Mouse (Mus musculus): ENCODE measurements at regions not wholly inside any gene's neighbourhood (a gene's known extent, or its start where the extent isn't known, plus 50 kb on each side); places are given as distances from the start of the nearest gene placed in this dataset.

- DNase-seq (ENCODE audit: low read depth, low spot score), result no peak
Measured at GRCm38 (mm10) chr1:90504583-90505080, 98.1 kb upstream of the Cops8 start.

- no peak for DNase-seq (ENCODE audit: low read depth, low spot score)
Measured at GRCm38 (mm10) chr1:90505599-90505998, 97.2 kb upstream of the Cops8 start.

- peak; percentile 71 for DNase-seq (ENCODE audit: low read depth, low spot score)
Measured at GRCm38 (mm10) chr1:90506582-90506981, 96.2 kb upstream of the Cops8 start.

GRCm38 (mm10) chr1:90509371-90509770, 93.4 kb upstream of the Cops8 start:
- DNase-seq (ENCODE audit: low read depth, low spot score), result no peak

GRCm38 (mm10) chr1:90513442-90514070, 89.2 kb upstream of the Cops8 start:
- DNase-seq (ENCODE audit: low read depth, low spot score), result no peak

DNA sequence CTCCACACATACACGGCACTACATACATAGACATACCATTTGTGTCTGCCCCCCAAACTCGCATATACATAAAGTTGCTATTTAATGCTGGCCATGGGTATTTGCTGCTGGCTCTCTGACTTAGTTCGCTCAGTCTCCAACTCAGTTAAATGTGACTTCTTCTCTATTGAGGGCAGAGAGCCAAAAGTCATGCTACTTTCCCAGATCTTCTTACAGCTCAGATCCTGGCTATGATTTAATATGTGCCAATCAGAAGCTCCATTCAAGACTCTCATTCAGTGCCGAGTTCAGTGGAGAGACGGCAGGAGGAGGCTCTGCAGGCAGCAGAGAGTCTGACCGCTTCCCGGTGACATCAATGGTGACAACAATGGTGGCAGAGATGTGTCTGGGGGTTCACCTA, 88.6 kb upstream of the Cops8 start:
- DNase-seq (ENCODE audit: low read depth, low spot score), result no peak

- no peak for DNase-seq (ENCODE audit: low read depth, low spot score)
Measured at GRCm38 (mm10) chr1:90518584-90519265, 84.1 kb upstream of the Cops8 start.

DNA sequence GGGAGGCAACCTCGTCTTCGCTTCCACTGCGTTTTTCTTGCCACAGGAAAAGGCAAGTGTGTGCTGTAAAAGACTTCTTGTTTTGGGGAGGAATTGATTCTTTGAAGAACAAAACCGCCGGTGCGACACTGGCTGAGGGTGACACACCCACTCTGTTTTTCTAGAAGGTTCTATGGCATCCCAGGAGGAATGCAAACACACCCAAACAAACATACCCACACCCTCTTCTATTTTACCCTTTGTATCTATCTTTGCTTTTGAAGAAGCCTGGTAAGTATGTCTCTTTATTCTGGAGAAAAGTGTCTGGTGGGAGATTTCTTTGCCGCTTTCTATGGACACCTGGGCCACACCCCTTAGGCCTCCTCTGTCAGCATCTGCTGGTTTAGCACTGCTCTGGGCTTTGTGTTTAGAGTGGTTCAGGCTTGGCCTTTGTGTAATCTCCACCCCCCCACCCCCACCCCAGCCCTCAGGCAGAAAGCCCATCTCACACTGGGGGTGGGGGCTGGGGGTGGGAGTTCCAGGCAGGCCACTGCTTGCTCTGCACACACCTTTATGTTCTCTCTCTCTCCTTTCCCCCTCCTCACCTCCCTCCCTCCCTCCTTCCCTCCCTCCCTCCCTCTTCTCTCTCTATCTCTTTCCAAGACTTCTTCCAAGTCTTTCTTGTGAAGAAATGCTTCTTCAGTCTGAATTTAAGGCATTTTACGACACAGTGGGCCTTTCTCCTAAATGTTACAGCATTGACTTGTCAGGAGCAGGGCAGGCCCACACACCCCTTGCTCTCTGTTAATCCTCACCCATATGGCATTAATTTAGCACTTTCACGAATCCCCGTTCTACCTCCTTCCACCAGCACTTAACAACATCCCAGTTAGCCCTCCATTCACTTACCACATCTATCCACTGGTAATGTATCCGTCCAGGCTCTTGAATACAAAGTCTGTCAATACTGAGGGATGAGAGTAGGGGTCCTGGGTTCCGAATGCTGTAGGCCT, 83.2 kb upstream of the Cops8 start:
- DNase-seq (ENCODE audit: low read depth, low spot score), result no peak

DNA sequence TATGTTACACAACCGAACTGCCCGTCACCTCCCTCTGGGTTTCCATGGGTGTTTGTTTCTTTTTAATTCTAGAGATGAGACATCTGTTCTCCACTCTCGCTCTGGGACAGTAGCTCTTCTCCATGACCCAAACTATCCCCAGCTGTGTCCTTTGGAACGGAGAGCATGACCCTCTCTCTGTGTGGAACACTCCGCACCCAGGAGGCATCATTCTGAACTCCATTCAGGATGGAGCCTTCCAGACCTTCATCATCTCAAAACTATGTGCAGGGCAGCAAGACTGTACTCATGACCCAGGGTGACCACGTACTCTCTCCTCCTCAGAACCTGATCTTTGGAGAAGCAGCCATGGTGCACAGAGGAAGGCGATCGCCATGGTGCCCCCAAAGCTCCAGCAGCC, 80.5 kb upstream of the Cops8 start:
- DNase-seq (ENCODE audit: low read depth, low spot score), result no peak

DNA sequence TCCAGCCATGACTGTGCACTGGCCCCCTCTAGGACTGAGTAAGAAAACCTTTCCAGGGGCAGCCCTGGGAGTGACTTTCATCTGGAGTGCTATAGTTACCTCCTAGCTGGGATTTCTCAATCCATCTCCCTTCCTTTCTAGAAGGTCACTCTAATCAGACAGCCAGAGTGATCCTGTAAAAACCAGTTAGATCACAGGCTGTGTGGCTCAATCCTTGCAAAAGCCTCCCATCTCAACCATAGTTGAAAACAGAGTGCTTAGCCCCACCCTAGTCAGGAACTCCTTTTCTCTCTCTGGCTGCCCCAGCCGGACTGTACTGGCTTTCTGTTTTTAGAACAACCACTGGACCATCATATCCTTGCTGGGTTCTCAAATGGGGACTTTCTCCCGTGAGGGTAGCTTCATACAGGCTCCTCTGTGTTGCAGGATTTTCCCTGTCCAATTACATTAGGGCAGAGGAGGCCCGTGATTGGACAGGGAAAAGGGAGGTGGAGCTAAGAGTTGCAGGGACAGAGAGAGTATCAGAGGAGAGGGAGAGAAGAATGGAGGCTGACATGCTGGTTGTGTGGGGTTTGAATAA, 78.0 kb upstream of the Cops8 start:
- no peak for DNase-seq (ENCODE audit: low read depth, low spot score)

DNA sequence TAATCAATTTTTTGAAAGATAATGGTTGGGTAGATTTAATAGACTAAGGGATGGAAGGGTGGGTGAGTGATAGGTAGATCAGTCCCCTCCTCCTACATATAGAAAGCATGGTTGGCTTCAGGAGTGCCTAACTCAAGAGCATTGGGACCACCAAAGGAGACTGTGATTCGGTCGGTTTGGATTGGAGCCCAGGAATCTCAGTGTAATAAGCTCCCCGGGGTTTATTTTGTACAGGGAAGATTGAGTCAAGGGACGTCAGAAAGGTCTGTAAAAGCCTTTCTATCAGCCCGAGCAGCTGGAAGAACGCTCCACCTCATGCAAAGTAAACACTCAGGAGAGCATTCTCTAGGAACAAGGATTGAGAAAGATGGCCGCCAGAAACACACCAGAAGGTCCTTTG, 76.5 kb upstream of the Cops8 start:
- DNase-seq (ENCODE audit: low read depth, low spot score), result no peak

GRCm38 (mm10) chr1:90527947-90528717, 74.6 kb upstream of the Cops8 start:
- no peak for DNase-seq (ENCODE audit: low read depth, low spot score)

DNA sequence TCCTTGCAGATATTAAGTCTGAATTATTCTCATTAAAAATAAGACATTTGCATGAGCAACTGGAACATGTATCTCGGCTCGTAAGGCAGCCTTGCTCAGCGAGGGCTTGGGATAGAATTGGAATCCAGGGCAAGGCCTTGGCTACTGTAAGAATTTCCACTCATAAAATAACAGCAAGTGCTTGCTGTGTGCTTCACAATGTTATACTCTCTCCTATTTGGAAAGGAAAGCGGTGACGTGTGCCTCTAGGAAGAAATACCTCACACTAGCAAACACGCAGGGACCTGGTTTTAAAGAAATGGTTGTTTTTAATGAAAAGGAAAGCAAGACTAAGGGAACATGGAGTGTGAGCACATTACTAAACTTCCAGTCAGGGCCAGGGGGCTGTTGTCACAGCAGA, 69.3 kb upstream of the Cops8 start:
- no peak for DNase-seq (ENCODE audit: low read depth, low spot score)

GRCm38 (mm10) chr1:90536105-90536504, 66.7 kb upstream of the Cops8 start:
- DNase-seq (ENCODE audit: low read depth, low spot score), result no peak

- peak; percentile 72 for DNase-seq (ENCODE audit: low read depth, low spot score)
Measured at GRCm38 (mm10) chr1:90543801-90544795, 58.7 kb upstream of the Cops8 start.

- peak; percentile 75 for DNase-seq (ENCODE audit: low read depth, low spot score)
Measured at GRCm38 (mm10) chr1:90544821-90545536, 57.8 kb upstream of the Cops8 start.

DNA sequence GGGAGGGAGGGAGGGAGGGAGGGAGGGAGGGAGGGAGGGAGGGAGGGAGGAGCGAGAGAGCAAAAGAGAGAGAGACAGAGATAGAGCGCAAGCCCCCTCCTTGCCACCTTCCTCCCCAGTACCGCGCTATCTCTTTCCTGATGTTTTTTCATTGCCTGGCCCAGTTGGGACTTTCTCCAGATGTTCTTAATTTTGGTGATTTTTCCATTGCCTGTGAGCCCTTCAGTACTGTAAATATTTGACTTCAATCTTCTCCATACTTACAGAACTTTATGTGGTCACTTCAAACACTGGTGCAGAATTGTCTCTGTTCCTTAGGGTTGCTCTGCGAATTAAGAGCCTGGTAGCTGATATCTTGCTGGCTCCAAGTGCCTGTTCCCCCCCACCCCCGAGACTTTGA, 50.1 kb upstream of the Cops8 start:
- DNase-seq (ENCODE audit: low read depth, low spot score), result no peak

Measured in mesoderm, embryonic 11.5 days (tissue).